Mouse (Mus musculus): ENCODE data around the gene Gata3.

GRCm38 (mm10) chr2:9876621-9877325, 13.1 kb downstream of the Gata3 start:
- TF ChIP-seq CTCF (IDR thresholded peaks at IDR 0.05; ENCODE audit: low read depth): no peak
- no peak for TF ChIP-seq EP300 (IDR thresholded peaks at IDR 0.05; ENCODE audit: low read depth)

Data from heart, postnatal 0 days (tissue).